Mouse (Mus musculus) heart, postnatal 0 days (tissue): ENCODE data around the gene Taldo1.

ENCODE experiments used
- CTCF ChIP-seq: IDR thresholded peaks from 2 replicates; pipeline ENCODE4 v1.5.1; 2016; ENCODE audit warnings: antibody characterized with exemption, control low read depth, low read depth
- EP300 ChIP-seq: IDR thresholded peaks from 2 replicates; pipeline ENCODE4 v1.6.1; 2016; ENCODE audit warnings: antibody characterized with exemption, low read depth

DNA sequence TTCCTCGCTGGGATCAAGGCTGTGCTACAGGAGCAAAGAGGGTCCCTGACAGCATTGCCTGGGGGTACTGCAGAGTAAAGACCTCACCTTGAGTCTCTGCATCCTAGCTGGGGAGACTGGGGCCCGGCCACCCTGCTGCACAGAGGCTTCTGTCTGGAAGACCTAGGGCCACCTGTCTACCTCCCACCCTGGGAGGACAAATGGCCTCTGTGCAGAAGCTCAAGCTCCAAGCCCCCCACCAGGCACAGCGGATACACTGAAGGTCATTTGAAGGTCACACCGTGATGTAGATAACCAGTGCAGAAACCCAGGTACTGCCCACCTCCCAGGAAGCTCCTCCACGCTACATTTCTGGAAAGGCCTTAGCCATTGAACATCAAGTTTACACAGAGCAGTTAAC is 36.7 kb downstream of the Taldo1 start:
- no peak for TF ChIP-seq CTCF
- TF ChIP-seq EP300 = no peak
